Mouse (Mus musculus) megakaryocyte-erythroid progenitor cell, adult 5-6 weeks (primary cell): ENCODE results near the gene Vmn2r46. TPM values are rescaled to one million over a fixed set of nuclear protein-coding genes. Genes with fewer than 3 reads are reported as not detected.
"Not testable (repeated sequence)": the region's sequence is repeated elsewhere in the genome, so short reads cannot be mapped to it uniquely, and the experiment has no call there.

ENCODE experiments used
- ATAC-seq: replicated peaks from 2 replicates; pipeline ENCODE4 v1.8.0; 2016; ENCODE audit warnings: mild to moderate bottlenecking, inconsistent platforms; ENCODE audit not compliant: severe bottlenecking, poor library complexity, low FRiP score, low TSS enrichment
- total RNA-seq, 2 experiments: library from RNA; stranded (forward) in 1 of 2; stranded (reverse) in 1 of 2; fragments of 200-1000, 215-1000 nt in 1 of 2; fragments of >200 nt in 1 of 2; fragmentation: Nextera tagmentation in 1 of 2; gene quantifications; 2 replicates each; pipeline ENCODE4 v1.2.3; 2014 to 2017

The Vmn2r46 gene
- total RNA-seq (2014; fragmentation: Nextera tagmentation) (not detected in 2 replicates), total RNA-seq (2017) (not detected in 2 replicates)

GRCm38 (mm10) chr7:9770471-9770870 is at the start of gene Vmn2r46:
Gene Vmn2r46 (minus strand): TSS chr7:9770571.
- ATAC-seq = not testable (repeated sequence)

Other genes starting within 250 kb of the Vmn2r46 start
- not detected in 2 replicates for gene Vmn2r47, start 70.8 kb upstream of the Vmn2r46 start, total RNA-seq (2014; fragmentation: Nextera tagmentation)
- not detected in 2 replicates for gene Vmn2r47, start 70.8 kb upstream of the Vmn2r46 start, total RNA-seq (2017)
- not detected in 2 replicates for gene Vmn2r48, start 183.0 kb upstream of the Vmn2r46 start, total RNA-seq (2014; fragmentation: Nextera tagmentation)
- gene Vmn2r48, start 183.0 kb upstream of the Vmn2r46 start, total RNA-seq (2017) = not detected in 2 replicates
- not detected in 2 replicates for gene Vmn2r49, start 221.7 kb upstream of the Vmn2r46 start, total RNA-seq (2014; fragmentation: Nextera tagmentation)
- not detected in 2 replicates for gene Vmn2r49, start 221.7 kb upstream of the Vmn2r46 start, total RNA-seq (2017)